Mouse (Mus musculus) retina, postnatal 1 day (tissue): ENCODE measurements at regions not wholly inside any gene's neighbourhood (a gene's known extent, or its start where the extent isn't known, plus 50 kb on each side); places are given as distances from the start of the nearest gene placed in this dataset.

Experiments used
- DNase-seq: peaks from one replicate; pipeline ENCODE4 v3.0.0-alpha.2; 2012

- no peak for DNase-seq
Observed at GRCm38 (mm10) chr10:30918322-30918988, 75.9 kb upstream of the Hey2 start.

- peak; percentile 11 for DNase-seq
Observed at GRCm38 (mm10) chr10:30893771-30894170, 51.2 kb upstream of the Hey2 start.
